Mouse (Mus musculus): ENCODE data around the gene Kat2a.
"Not testable (repeated sequence)": the region's sequence is repeated elsewhere in the genome, so short reads cannot be mapped to it uniquely, and the experiment has no call there.

Kat2a gene

DNA sequence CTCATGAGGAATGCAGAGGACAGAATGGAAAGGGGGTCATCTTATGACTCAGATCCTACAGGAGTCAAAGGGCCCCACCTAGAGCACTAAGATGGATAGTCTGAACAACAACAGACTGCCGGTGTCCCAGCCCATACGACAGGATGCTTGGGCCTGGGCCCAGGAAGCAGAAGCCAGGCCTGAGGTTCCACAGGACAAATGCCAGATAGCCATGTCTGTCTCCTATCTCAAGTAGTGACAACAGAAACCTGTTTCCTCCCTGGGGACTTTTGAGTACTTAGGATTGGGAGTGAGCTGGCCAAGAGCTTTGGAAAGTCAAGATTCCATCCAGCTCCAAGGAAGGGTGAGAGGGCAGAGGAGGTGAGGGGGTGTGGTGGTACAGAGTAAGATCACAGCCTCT lies 40.3 kb downstream of the Kat2a start:
- no peak for DNase-seq (ENCODE audit: low spot score)

DNA sequence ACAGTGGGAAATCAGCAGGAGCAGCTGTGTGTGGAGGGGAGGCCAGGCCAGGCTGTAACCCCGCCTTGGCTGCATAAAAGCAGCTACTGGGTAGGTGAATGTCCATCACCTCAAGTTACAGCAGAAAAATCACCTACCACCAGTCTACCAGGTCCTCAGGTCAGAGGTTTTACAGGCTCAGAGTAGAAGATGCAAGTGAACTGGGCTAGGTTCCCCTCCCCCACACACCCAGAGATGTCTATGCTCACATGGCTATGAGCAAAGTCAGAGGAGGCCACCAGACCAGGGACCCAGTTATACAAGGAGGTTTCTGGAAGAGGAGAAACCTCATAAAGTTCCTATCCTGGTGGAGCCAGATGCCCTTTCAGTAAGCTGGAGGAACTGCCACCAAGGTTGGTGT lies 41.2 kb downstream of the Kat2a start:
- no peak for DNase-seq (ENCODE audit: low spot score)

DNA sequence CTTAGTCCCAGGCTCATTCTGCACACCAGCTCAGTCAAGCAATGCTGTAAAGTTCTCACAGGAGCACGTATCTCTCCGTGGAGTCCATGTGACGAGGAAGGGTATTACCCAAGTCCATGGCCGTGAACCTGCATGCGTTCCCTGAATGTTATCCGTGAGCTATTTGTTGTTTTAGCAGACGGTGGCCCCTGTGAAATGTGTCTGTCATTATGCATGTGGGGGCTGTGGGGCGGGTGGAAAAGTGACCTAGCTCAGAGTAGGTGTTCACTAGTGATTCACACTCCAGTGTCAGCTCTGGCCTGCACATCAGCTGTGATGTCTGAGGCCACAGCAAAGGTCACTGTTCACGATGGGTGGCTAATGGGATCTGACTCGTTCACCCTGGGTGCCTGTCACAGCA lies 52.5 kb downstream of the Kat2a start:
- no peak for DNase-seq (ENCODE audit: low spot score)

DNA sequence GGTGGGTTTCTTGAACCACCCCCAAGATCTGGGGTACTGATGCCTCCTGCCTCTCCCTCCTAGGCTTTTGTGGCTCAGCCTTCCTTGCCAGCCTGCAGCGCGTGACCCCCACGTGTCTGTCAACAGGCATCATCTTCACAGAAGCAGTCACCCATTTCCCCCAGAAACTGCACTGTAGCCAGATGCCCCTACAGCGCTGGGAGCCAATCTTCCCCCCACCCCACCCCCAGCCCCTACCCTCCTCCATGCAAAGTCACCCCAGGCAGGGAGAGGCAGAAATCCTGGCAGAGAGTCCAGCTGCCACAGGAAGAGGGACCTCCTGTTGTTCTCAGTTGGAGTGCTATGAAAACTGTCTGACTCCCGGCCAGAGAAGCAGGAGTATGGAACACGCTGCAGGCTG lies 55.8 kb downstream of the Kat2a start:
- DNase-seq (ENCODE audit: low spot score), result peak; percentile 22

DNA sequence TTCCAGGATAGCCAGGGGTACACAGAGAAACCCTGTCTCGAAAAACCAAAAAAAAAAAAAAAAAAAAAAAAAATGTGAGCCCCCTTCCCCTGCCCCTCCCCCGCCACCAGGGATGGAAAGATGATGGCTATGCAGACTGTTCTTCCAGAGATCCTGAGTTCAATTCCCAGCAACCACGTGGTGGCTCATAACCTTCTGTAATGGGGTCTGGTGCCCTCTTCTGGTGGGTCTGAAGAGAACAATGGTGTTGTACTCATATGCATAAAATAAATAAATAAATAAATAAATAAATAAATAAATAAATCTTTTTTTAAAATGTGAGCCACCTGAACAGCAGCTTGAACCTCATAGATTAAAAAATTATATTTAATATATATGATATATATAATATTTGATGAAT lies 56.7 kb downstream of the Kat2a start:
- DNase-seq (ENCODE audit: low spot score), result not testable (repeated sequence)
